Mouse (Mus musculus) bone marrow macrophage, adult 2 months (primary cell): ENCODE data around the gene 4930519G04Rik.

Experiments used
- CTCF ChIP-seq: IDR thresholded peaks from 2 replicates; pipeline ENCODE4 v1.5.1; 2012; ENCODE audit warnings: low read depth, mild to moderate bottlenecking, low read length, moderate library complexity
- POLR2A ChIP-seq: IDR thresholded peaks from 2 replicates; pipeline ENCODE4 v1.6.1; 2012; ENCODE audit warnings: mild to moderate bottlenecking, low read depth, low read length, borderline replicate concordance

GRCm38 (mm10) chr5:114914855-114915254 is 61.4 kb downstream of the 4930519G04Rik start:
- TF ChIP-seq POLR2A (no peak), CTCF (no peak)
